ENCODE assay signal across 10 mouse cellular contexts in genomic region chr6:91732138-91732537, GRCm38 (mm10). TPM values are rescaled to one million over a fixed set of nuclear protein-coding genes. Genes with fewer than 3 reads are reported as not detected.
A peak's percentile ranks its signal among the peaks of the same experiment; 100 is the strongest.
DNase-seq lines count a peak whose midpoint lies in the region; ATAC-seq and TF ChIP-seq lines count a peak whose summit lies in the region.
"Had no signal": no experiment of that assay in that cellular context is flagged by ENCODE, and none has a peak within 500 bp of the region (broad histone marks: within the 10 kb centered on the region; RNA-seq: fewer than 3 reads in every experiment).

No protein-coding gene starts in this region.

- no peak overlapping the region for H3K9ac ChIP-seq in forebrain, embryonic 16.5 days (replicated peaks; ENCODE audit: low read depth, low read length)
- H3K9ac ChIP-seq: limb, embryonic 15.5 days had no signal

- DNase-seq in adrenal gland, postnatal 14 days, result peak; percentile 61
- no peak for DNase-seq in adrenal gland, postnatal 4 days (ENCODE audit: low spot score in 2 of 2)
- peak; percentile 71 to 76 for DNase-seq in kidney, postnatal 25 days
- no peak for DNase-seq in kidney, postnatal 10 days
- peak; percentile 80 for DNase-seq in 3134 (ENCODE audit: extremely low read depth, insufficient read length, low spot score)
- DNase-seq in frontal cortex, postnatal 10 days (ENCODE audit: low spot score in 2 of 2), result no peak
- no peak for DNase-seq in lung, adult 2 months
- DNase-seq: B cell, adult 2 months had no signal

- ATAC-seq in forebrain, embryonic 16.5 days, result peak; percentile 77

- no peak for TF ChIP-seq CTCF in lung, adult 2 months (IDR thresholded peaks at IDR 0.05; ENCODE audit: insufficient read depth, low read length)

- H3K36me3 ChIP-seq in forebrain, embryonic 16.5 days (ENCODE audit: control insufficient read depth, insufficient read depth), result peaks cover 8% of the 10 kb centered on the region

- H3K4me2 ChIP-seq in forebrain, embryonic 16.5 days (ENCODE audit: low read length), result no peak overlapping the region
- H3K4me2 ChIP-seq: limb, embryonic 15.5 days had no signal

- H3K27me3 ChIP-seq in forebrain, embryonic 16.5 days (replicated peaks; ENCODE audit: control insufficient read depth, insufficient read depth, low read length), result no peaks in the 10 kb centered on the region
- H3K27me3 ChIP-seq: limb, embryonic 15.5 days had no signal

- H3K4me1 ChIP-seq in forebrain, embryonic 16.5 days (replicated peaks; ENCODE audit: control insufficient read depth, insufficient read depth, low read length), result peaks cover 36% of the 10 kb centered on the region
- H3K4me1 ChIP-seq in lung, adult 2 months (ENCODE audit: control insufficient read depth, insufficient read depth, low read length), result peaks cover 31% of the 10 kb centered on the region

- H3K9me3 ChIP-seq in forebrain, embryonic 16.5 days (ENCODE audit: control insufficient read depth, low read length), result no peaks in the 10 kb centered on the region
- H3K9me3 ChIP-seq: limb, embryonic 15.5 days had no signal

- H3K4me3 ChIP-seq in forebrain, embryonic 16.5 days (replicated peaks; ENCODE audit: low read length), result no peak overlapping the region
- H3K4me3 ChIP-seq in lung, adult 2 months (replicated peaks; ENCODE audit: extremely low read depth, low read depth, low read length), result no peak overlapping the region
- H3K4me3 ChIP-seq: limb, embryonic 15.5 days had no signal

- WGBS in forebrain, embryonic 16.5 days, result 14% methylated on average over 11 of the region's 11 CpGs
- 66% methylated on average over 11 of the region's 11 CpGs for WGBS in lung, adult 2 months

- no peak overlapping the region for H3K27ac ChIP-seq in forebrain, embryonic 16.5 days (ENCODE audit: low read length)
- H3K27ac ChIP-seq: limb, embryonic 15.5 days had no signal

- TF ChIP-seq POLR2A in lung, adult 2 months (IDR thresholded peaks at IDR 0.05; ENCODE audit: borderline replicate concordance, extremely low read depth, low read depth, low read length), result no peak

RNA-seq across cellular contexts. Expression of gene Slc6a6, which starts 48.3 kb away (rescaled TPM):
- total RNA-seq in adrenal gland, postnatal 14 days (2021), result 259 and 278 TPM in 2 replicates
- total RNA-seq in adrenal gland, postnatal 4 days (2021), result 100 to 1,000 TPM; 314 to 322 TPM
- 98.6 and 107 TPM in 2 replicates for polyA plus RNA-seq in forebrain, embryonic 16.5 days (2015; fragmentation: Nextera tagmentation; extraction: Ambion mirVana)
- 178 and 228 TPM in 2 replicates for polyA plus RNA-seq in lung, adult 2 months (2012; rRNA removed)

Comparison
In these comparisons a context has a peak if more than half of its experiments do, and no peak if none do; other contexts are left out.
1. DNase-seq: peak in adrenal gland, postnatal 14 days (single experiment), kidney, postnatal 25 days (2 of 2) and 3134 (single experiment); none in adrenal gland, postnatal 4 days (0 of 2), kidney, postnatal 10 days (single experiment), frontal cortex, postnatal 10 days (0 of 2) and lung, adult 2 months (single experiment).